Mouse (Mus musculus) intestine, embryonic 14.5 days (tissue): ENCODE data around the gene Flt3. TPM values are rescaled to one million over a fixed set of nuclear protein-coding genes. Genes with fewer than 3 reads are reported as not detected.

ENCODE experiments used
- ATAC-seq: fragments of 200-750 bp; cut with Nextera tagmentation; replicated peaks from 2 replicates; pipeline ENCODE4 v1.8.0; 2017; ENCODE audit warnings: low read depth, moderate number of reproducible peaks, moderate TSS enrichment, moderate library complexity; ENCODE audit not compliant: low FRiP score, low TSS enrichment
- DNase-seq: peaks from one replicate; pipeline ENCODE4 v3.0.0-alpha.2; 2018; ENCODE audit warnings: low spot score
- H3K27ac ChIP-seq: fragments of 300-500 bp; sonication (generic); 2 replicates; pipeline ENCODE4 v1.5.1; 2014; ENCODE audit warnings: low read depth, mild to moderate bottlenecking, control low read depth
- H3K27me3 ChIP-seq: fragments of 300-500 bp; sonication (generic); replicated peaks from 2 replicates; pipeline ENCODE4 v1.6.1; 2014; ENCODE audit warnings: low read length, control low read depth; ENCODE audit not compliant: control insufficient read depth, insufficient read depth
- H3K36me3 ChIP-seq: fragments of 300-500 bp; sonication (generic); 2 replicates; pipeline ENCODE4 v1.6.1; 2014; ENCODE audit warnings: low read length, control low read depth; ENCODE audit not compliant: control insufficient read depth, insufficient read depth
- H3K4me1 ChIP-seq: fragments of 300-500 bp; sonication (generic); replicated peaks from 2 replicates; pipeline ENCODE4 v1.6.1; 2014; ENCODE audit warnings: low read length, control low read depth, mixed read lengths; ENCODE audit not compliant: control insufficient read depth, insufficient read depth
- H3K4me2 ChIP-seq: fragments of 300-500 bp; sonication (generic); 2 replicates; pipeline ENCODE4 v1.6.1; 2014; ENCODE audit warnings: low read length
- H3K4me3 ChIP-seq: fragments of 300-500 bp; sonication (generic); 2 replicates; pipeline ENCODE4 v1.5.1; 2014; ENCODE audit warnings: low read depth, low read length, control low read depth, mixed read lengths
- H3K9ac ChIP-seq: fragments of 300-500 bp; sonication (generic); 2 replicates; pipeline ENCODE4 v1.6.1; 2014; ENCODE audit warnings: mild to moderate bottlenecking, low read length
- H3K9me3 ChIP-seq: fragments of 300-500 bp; sonication (generic); 2 replicates; pipeline ENCODE4 v1.6.1; 2016; ENCODE audit warnings: low read length, control low read depth; ENCODE audit not compliant: control insufficient read depth
- WGBS: fragments of 180-500 bp; shearing (Covaris S2); extraction: QIAGEN DNeasy Blood & Tissue Kit; methylation state at CpG from one replicate; pipeline ENCODE4 v1.1.7; 2014; 5-methylcytosine and 5-hydroxymethylcytosine counted together
- polyA plus RNA-seq: library from polyadenylated mRNA; unstranded; fragments of >200 nt; fragmentation: Nextera tagmentation; extraction: Ambion mirVana; gene quantifications from 2 replicates; pipeline ENCODE4 v1.2.1, GENCODE M21; 2014

Gene Flt3
- polyA plus RNA-seq, 1 experiment from 2014 or later = 0.19 TPM

- Histone ChIP-seq H3K36me3 (no peaks in the 10 kb centered on the region), H3K4me3 (no peak overlapping the region), H3K4me2 (no peak overlapping the region), H3K4me1 (peaks cover 7% of the 10 kb centered on the region), H3K27ac (no peak overlapping the region), H3K27me3 (no peaks in the 10 kb centered on the region), H3K9ac (no peak overlapping the region), H3K9me3 (no peaks in the 10 kb centered on the region)
- 80% methylated on average over 4 of the region's 4 CpGs for WGBS
- no peak for ATAC-seq
- no peak for DNase-seq
Measured at GRCm38 (mm10) chr5:147426048-147426805, 25.9 kb upstream of the Flt3 start.

- H3K27ac ChIP-seq = no peak overlapping the region
- WGBS = 24% methylated on average over 6 of the region's 6 CpGs
- H3K27me3 ChIP-seq = no peaks in the 10 kb centered on the region
- DNase-seq (no peak), ATAC-seq (no peak)
- H3K9ac ChIP-seq = no peak overlapping the region
- H3K9me3 ChIP-seq = no peaks in the 10 kb centered on the region
- H3K36me3 ChIP-seq = no peaks in the 10 kb centered on the region
- H3K4me3 ChIP-seq = no peak overlapping the region
- H3K4me1 ChIP-seq = no peaks in the 10 kb centered on the region
- no peak overlapping the region for H3K4me2 ChIP-seq
Measured at GRCm38 (mm10) chr5:147423612-147424011, 23.3 kb upstream of the Flt3 start.

GRCm38 (mm10) chr5:147418394-147419121 is 18.3 kb upstream of the Flt3 start:
- no peak overlapping the region for H3K9ac ChIP-seq
- H3K36me3 ChIP-seq = no peaks in the 10 kb centered on the region
- DNase-seq (no peak), ATAC-seq (no peak)
- H3K9me3 ChIP-seq = no peaks in the 10 kb centered on the region
- H3K4me2 ChIP-seq = no peak overlapping the region
- H3K4me1 ChIP-seq = no peaks in the 10 kb centered on the region
- WGBS = 44% methylated on average over 10 of the region's 10 CpGs
- H3K27me3 ChIP-seq = no peaks in the 10 kb centered on the region
- H3K4me3 ChIP-seq = no peak overlapping the region
- H3K27ac ChIP-seq = no peak overlapping the region

GRCm38 (mm10) chr5:147417986-147418385 is 17.7 kb upstream of the Flt3 start:
- H3K27ac ChIP-seq = no peak overlapping the region
- H3K27me3 ChIP-seq = no peaks in the 10 kb centered on the region
- ATAC-seq (no peak), DNase-seq (no peak)
- H3K4me3 ChIP-seq = no peak overlapping the region
- H3K4me1 ChIP-seq = no peaks in the 10 kb centered on the region
- H3K4me2 ChIP-seq = no peak overlapping the region
- 84% methylated on average over 1 of the region's 1 CpGs for WGBS
- no peaks in the 10 kb centered on the region for H3K36me3 ChIP-seq
- H3K9me3 ChIP-seq = no peaks in the 10 kb centered on the region
- no peak overlapping the region for H3K9ac ChIP-seq

- Histone ChIP-seq H3K9ac (no peak overlapping the region), H3K27me3 (no peaks in the 10 kb centered on the region), H3K36me3 (no peaks in the 10 kb centered on the region), H3K4me2 (no peak overlapping the region), H3K27ac (no peak overlapping the region), H3K9me3 (no peaks in the 10 kb centered on the region), H3K4me1 (no peaks in the 10 kb centered on the region), H3K4me3 (no peak overlapping the region)
- ATAC-seq (no peak), DNase-seq (no peak)
- 87% methylated on average over 6 of the region's 6 CpGs for WGBS
Measured at GRCm38 (mm10) chr5:147410585-147410984, 10.3 kb upstream of the Flt3 start.

- H3K4me3 ChIP-seq = peak overlapping the region; percentile 18; the same call in 1 of the 2 replicates
- H3K36me3 ChIP-seq = no peaks in the 10 kb centered on the region
- H3K4me1 ChIP-seq = no peaks in the 10 kb centered on the region
- DNase-seq (no peak), ATAC-seq (no peak)
- H3K27me3 ChIP-seq = no peaks in the 10 kb centered on the region
- no peak overlapping the region for H3K27ac ChIP-seq
- H3K9ac ChIP-seq = no peak overlapping the region
- H3K4me2 ChIP-seq = peak overlapping the region; percentile 29
- no peaks in the 10 kb centered on the region for H3K9me3 ChIP-seq
- WGBS = 57% methylated on average over 29 of the region's 29 CpGs
Measured at GRCm38 (mm10) chr5:147408731-147409130, 8.4 kb upstream of the Flt3 start.

- no peak for DNase-seq
Measured at GRCm38 (mm10) chr5:147406135-147406534, 5.8 kb upstream of the Flt3 start.

GRCm38 (mm10) chr5:147402505-147402904 is 2.2 kb upstream of the Flt3 start:
- peaks cover 8% of the 10 kb centered on the region; the same call in 1 of the 2 replicates for H3K4me1 ChIP-seq
- H3K9ac ChIP-seq = no peak overlapping the region

More at GRCm38 (mm10) chr5:147406135-147406534, 5.8 kb upstream of the Flt3 start:
- H3K4me3 ChIP-seq = no peak overlapping the region
- no peak for ATAC-seq
- no peak overlapping the region for H3K9ac ChIP-seq
- H3K4me2 ChIP-seq = no peak overlapping the region
- H3K9me3 ChIP-seq = no peaks in the 10 kb centered on the region
- H3K4me1 ChIP-seq = 0 out of 2 replicates have a peak, but pooled peaks cover under 1% of the 10 kb centered on the region
- 74% methylated on average over 5 of the region's 5 CpGs for WGBS
- H3K27me3 ChIP-seq = peaks cover 11% of the 10 kb centered on the region
- H3K36me3 ChIP-seq = no peaks in the 10 kb centered on the region
- H3K27ac ChIP-seq = no peak overlapping the region

More at GRCm38 (mm10) chr5:147402505-147402904, 2.2 kb upstream of the Flt3 start:
- no peak for ATAC-seq
- Histone ChIP-seq H3K4me2 (no peak overlapping the region), H3K27me3 (peaks cover 43% of the 10 kb centered on the region), H3K27ac (no peak overlapping the region), H3K36me3 (no peaks in the 10 kb centered on the region), H3K9me3 (no peaks in the 10 kb centered on the region), H3K4me3 (no peak overlapping the region)
- WGBS = 24% methylated on average over 5 of the region's 5 CpGs
- peak; percentile 69 for DNase-seq
